Mouse (Mus musculus) left cerebral cortex, postnatal 14 days (tissue): Measurements from ENCODE around the gene Klhl15. TPM values are rescaled to one million over a fixed set of nuclear protein-coding genes. Genes with fewer than 3 reads are reported as not detected.

Experiments used
- microRNA-seq, 2 experiments: library from miRNA; unstranded; fragments of <30 nt; microRNA quantifications; one replicate each; pipeline ENCODE4 v1.2.0; 2022
- total RNA-seq, 2 experiments: library from RNA; stranded (reverse); gene quantifications; 2 replicates each; pipeline ENCODE4 v1.2.3; 2021

Gene Klhl15
- total RNA-seq, 2 experiments from 2014 or later, result 22.8 to 26.3 TPM

Small RNAs within 50 kb of the gene (microRNA-seq; reads per million reads assigned to microRNA genes)
- gene Mir7673, result 0 reads per million in 2 experiments

Other genes starting within 250 kb of the Klhl15 start
- 10 to 100 TPM; 28.2 to 28.7 TPM for gene Zfx, start 110.9 kb upstream of the Klhl15 start, total RNA-seq
- gene Eif2s3x, start 21.7 kb upstream of the Klhl15 start, total RNA-seq, result 100 to 1,000 TPM in 1 of 2 experiments, 10 to 100 TPM in 1; 99.0 to 155 TPM
- gene Fam90a1b, start 132.2 kb downstream of the Klhl15 start, total RNA-seq, result under 1 TPM; 0.24 to 0.32 TPM
- 10 to 100 TPM; 69.2 to 86.3 TPM for gene Apoo, start 132.5 kb downstream of the Klhl15 start, total RNA-seq